Mouse (Mus musculus) neural tube, embryonic 11.5 days (tissue): Measurements from ENCODE around the gene Gps2. TPM values are rescaled to one million over a fixed set of nuclear protein-coding genes. Genes with fewer than 3 reads are reported as not detected.
"Not testable (repeated sequence)": the region's sequence is repeated elsewhere in the genome, so short reads cannot be mapped to it uniquely, and the experiment has no call there.

Experiments used
- ATAC-seq: fragments of 200-750 bp; cut with Nextera tagmentation; 2 replicates; pipeline ENCODE4 v1.8.0; 2017; ENCODE audit warnings: moderate number of reproducible peaks, mild to moderate bottlenecking, moderate TSS enrichment, moderate library complexity; ENCODE audit not compliant: insufficient read depth, low FRiP score, low TSS enrichment
- DNase-seq: peaks from one replicate; pipeline ENCODE4 v3.0.0-alpha.2; 2015; ENCODE audit warnings: low spot score
- H3K27ac ChIP-seq: fragments of 300-500 bp; sonication (generic); 2 replicates; pipeline ENCODE4 v1.5.1; 2014; ENCODE audit warnings: low read depth, mild to moderate bottlenecking, low read length
- H3K27me3 ChIP-seq: fragments of 300-500 bp; sonication (generic); 2 replicates; pipeline ENCODE4 v1.6.1; 2014; ENCODE audit warnings: mild to moderate bottlenecking, low read length, mixed read lengths; ENCODE audit not compliant: control insufficient read depth, insufficient read depth
- H3K36me3 ChIP-seq: fragments of 300-500 bp; sonication (generic); 2 replicates; pipeline ENCODE4 v1.6.1; 2014; ENCODE audit warnings: mild to moderate bottlenecking, low read length, moderate library complexity, mixed read lengths; ENCODE audit not compliant: control insufficient read depth, insufficient read depth
- H3K4me1 ChIP-seq: fragments of 300-500 bp; sonication (generic); 2 replicates; pipeline ENCODE4 v1.6.1; 2014; ENCODE audit warnings: low read length, mixed read lengths; ENCODE audit not compliant: control insufficient read depth, insufficient read depth
- H3K4me2 ChIP-seq: fragments of 300-500 bp; sonication (generic); 2 replicates; pipeline ENCODE4 v1.6.1; 2014; ENCODE audit warnings: low read depth, mild to moderate bottlenecking, moderate library complexity
- H3K4me3 ChIP-seq: fragments of 300-500 bp; sonication (generic); 2 replicates; pipeline ENCODE4 v1.5.1; 2014; ENCODE audit warnings: low read depth, low read length
- H3K9ac ChIP-seq: fragments of 300-500 bp; sonication (generic); 2 replicates; pipeline ENCODE4 v1.6.1; 2014; ENCODE audit warnings: mild to moderate bottlenecking, low read length
- H3K9me3 ChIP-seq: fragments of 300-500 bp; sonication (generic); 2 replicates; pipeline ENCODE4 v1.6.1; 2016; ENCODE audit warnings: low read length; ENCODE audit not compliant: control insufficient read depth
- WGBS: fragments of 180-500 bp; shearing (Covaris S2); extraction: QIAGEN DNeasy Blood & Tissue Kit; methylation state at CpG from one replicate; pipeline ENCODE4 v1.1.7; 2014; 5-methylcytosine and 5-hydroxymethylcytosine counted together
- polyA plus RNA-seq: library from polyadenylated mRNA; unstranded; fragments of >200 nt; fragmentation: Nextera tagmentation; extraction: Ambion mirVana; gene quantifications from 2 replicates; pipeline ENCODE4 v1.2.1, GENCODE M21; 2014

Gps2 gene
- polyA plus RNA-seq, 1 experiment from 2014 or later = 84.0 TPM

- Histone ChIP-seq H3K4me1 (peaks cover 5% of the 10 kb centered on the region; the same call in 1 of the 2 replicates), H3K27ac (no peak overlapping the region), H3K4me3 (no peak overlapping the region), H3K27me3 (no peaks in the 10 kb centered on the region), H3K36me3 (no peaks in the 10 kb centered on the region), H3K9me3 (no peaks in the 10 kb centered on the region), H3K4me2 (no peak overlapping the region), H3K9ac (no peak overlapping the region)
- no peak for DNase-seq
- ATAC-seq = no peak
- WGBS = 48% methylated on average over 1 of the region's 1 CpGs
These were observed 38.6 kb downstream of the Gps2 start for GRCm38 (mm10) chr11:69952274-69952673.

GRCm38 (mm10) chr11:69953267-69953915 lies 39.7 kb downstream of the Gps2 start:
- DNase-seq (no peak), ATAC-seq (no peak)
- 71% methylated on average over 11 of the region's 11 CpGs for WGBS
- Histone ChIP-seq H3K9me3 (no peaks in the 10 kb centered on the region), H3K4me1 (peaks cover 4% of the 10 kb centered on the region; the same call in 1 of the 2 replicates), H3K9ac (no peak overlapping the region), H3K36me3 (no peaks in the 10 kb centered on the region), H3K4me2 (no peak overlapping the region), H3K27ac (no peak overlapping the region), H3K4me3 (no peak overlapping the region), H3K27me3 (no peaks in the 10 kb centered on the region)

- H3K9ac ChIP-seq, H3K4me3 ChIP-seq, H3K27ac ChIP-seq, H3K36me3 ChIP-seq, DNase-seq, H3K9me3 ChIP-seq, H3K4me2 ChIP-seq, H3K27me3 ChIP-seq, H3K4me1 ChIP-seq, ATAC-seq: not testable (repeated sequence)
- 77% methylated on average over 4 of the region's 4 CpGs for WGBS
These were observed 41.9 kb downstream of the Gps2 start for GRCm38 (mm10) chr11:69955618-69956017.

GRCm38 (mm10) chr11:69956218-69956617 lies 42.5 kb downstream of the Gps2 start:
- H3K4me3 ChIP-seq = no peak overlapping the region
- WGBS = 77% methylated on average over 1 of the region's 1 CpGs
- ATAC-seq (no peak), DNase-seq (no peak)
- H3K36me3 ChIP-seq = no peaks in the 10 kb centered on the region
- no peak overlapping the region for H3K9ac ChIP-seq
- no peak overlapping the region for H3K27ac ChIP-seq
- no peak overlapping the region for H3K4me2 ChIP-seq
- no peaks in the 10 kb centered on the region for H3K4me1 ChIP-seq
- no peaks in the 10 kb centered on the region for H3K9me3 ChIP-seq
- no peaks in the 10 kb centered on the region for H3K27me3 ChIP-seq

- Histone ChIP-seq H3K9ac (no peak overlapping the region), H3K27ac (no peak overlapping the region), H3K36me3 (no peaks in the 10 kb centered on the region), H3K27me3 (peaks cover 34% of the 10 kb centered on the region), H3K9me3 (no peaks in the 10 kb centered on the region), H3K4me2 (no peak overlapping the region), H3K4me1 (no peaks in the 10 kb centered on the region), H3K4me3 (no peak overlapping the region)
- 30% methylated on average over 5 of the region's 5 CpGs for WGBS
- DNase-seq = no peak
- ATAC-seq = no peak
These were observed 46.9 kb downstream of the Gps2 start for GRCm38 (mm10) chr11:69960616-69961015.

- Histone ChIP-seq H3K4me2 (no peak overlapping the region), H3K9ac (no peak overlapping the region), H3K36me3 (no peaks in the 10 kb centered on the region), H3K27ac (no peak overlapping the region), H3K9me3 (no peaks in the 10 kb centered on the region), H3K27me3 (peaks cover 46% of the 10 kb centered on the region), H3K4me1 (peaks cover 2% of the 10 kb centered on the region; the same call in 1 of the 2 replicates), H3K4me3 (no peak overlapping the region)
- DNase-seq (no peak), ATAC-seq (no peak)
- WGBS = 48% methylated on average over 5 of the region's 5 CpGs
These were observed 48.2 kb downstream of the Gps2 start for GRCm38 (mm10) chr11:69961841-69962240.

- 14% methylated on average over 24 of the region's 24 CpGs for WGBS
- peak within 1 kb of the TSS; percentile 14; the same call in 1 of the 2 replicates for H3K4me2 ChIP-seq
These were observed 51.1 kb downstream of the Gps2 start, which contains the start of gene Cldn7 for GRCm38 (mm10) chr11:69964650-69965270. Gene Cldn7 (plus strand): TSS chr11:69964779.

GRCm38 (mm10) chr11:69965271-69966005 lies 51.8 kb downstream of the Gps2 start:
- no peak for ATAC-seq
- peaks cover 3% of the 10 kb centered on the region; the same call in 1 of the 2 replicates for H3K4me1 ChIP-seq
- no peak overlapping the region for H3K9ac ChIP-seq
- H3K27me3 ChIP-seq = peaks cover 57% of the 10 kb centered on the region
- H3K4me3 ChIP-seq = peak overlapping the region; percentile 27
- no peak overlapping the region for H3K27ac ChIP-seq
- no peaks in the 10 kb centered on the region for H3K9me3 ChIP-seq
- H3K4me2 ChIP-seq = peak overlapping the region; percentile 14; the same call in 1 of the 2 replicates
- 2% methylated on average over 49 of the region's 49 CpGs for WGBS
- peak; percentile 23 for DNase-seq
- H3K36me3 ChIP-seq = 0 out of 2 replicates have a peak, but pooled peaks cover 2% of the 10 kb centered on the region

More at GRCm38 (mm10) chr11:69964650-69965270, 51.1 kb downstream of the Gps2 start, which contains the start of gene Cldn7:
- ATAC-seq (no peak), DNase-seq (no peak)
- Histone ChIP-seq H3K27ac (no peak within 1 kb of the TSS), H3K9me3 (no peaks in the 10 kb centered on the region), H3K36me3 (0 out of 2 replicates have a peak, but pooled peaks cover 2% of the 10 kb centered on the region), H3K9ac (no peak within 1 kb of the TSS), H3K4me3 (peak within 1 kb of the TSS; percentile 6; the same call in 1 of the 2 replicates), H3K27me3 (peaks cover 57% of the 10 kb centered on the region), H3K4me1 (peaks cover 3% of the 10 kb centered on the region; the same call in 1 of the 2 replicates)
